Mouse (Mus musculus) urinary bladder, postnatal 14 days (tissue): ENCODE data around the gene Rbfox1.

ENCODE experiments used
- DNase-seq: peaks from one replicate; pipeline ENCODE4 v3.0.0; 2021; ENCODE audit warnings: low spot score

Gene Rbfox1

GRCm38 (mm10) chr16:6946151-6946550, 1061.0 kb downstream of the Rbfox1 start:
- DNase-seq = no peak

DNA sequence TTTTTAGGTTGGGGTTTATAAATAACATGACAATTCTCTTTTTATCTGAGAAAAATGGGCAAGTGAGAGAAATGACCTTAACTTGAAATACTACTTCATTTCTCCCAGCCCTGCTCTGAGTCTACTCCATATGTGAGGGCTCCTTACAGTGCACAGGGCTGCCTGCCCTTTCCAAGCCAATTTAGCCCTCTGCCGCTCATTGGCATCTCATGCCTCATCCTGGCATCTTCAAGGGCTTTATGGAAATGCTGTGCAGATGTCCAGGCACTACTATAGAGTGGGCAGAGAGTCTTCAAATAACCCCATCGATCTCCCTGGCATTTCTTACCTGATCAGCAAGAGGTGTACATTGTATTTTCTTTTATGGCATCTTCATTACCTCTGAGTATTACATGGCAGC, 1064.5 kb downstream of the Rbfox1 start:
- no peak for DNase-seq

- DNase-seq = no peak
Observed at GRCm38 (mm10) chr16:6955102-6955675, 1070.0 kb downstream of the Rbfox1 start.

GRCm38 (mm10) chr16:6961931-6962379, 1076.8 kb downstream of the Rbfox1 start:
- no peak for DNase-seq

DNA sequence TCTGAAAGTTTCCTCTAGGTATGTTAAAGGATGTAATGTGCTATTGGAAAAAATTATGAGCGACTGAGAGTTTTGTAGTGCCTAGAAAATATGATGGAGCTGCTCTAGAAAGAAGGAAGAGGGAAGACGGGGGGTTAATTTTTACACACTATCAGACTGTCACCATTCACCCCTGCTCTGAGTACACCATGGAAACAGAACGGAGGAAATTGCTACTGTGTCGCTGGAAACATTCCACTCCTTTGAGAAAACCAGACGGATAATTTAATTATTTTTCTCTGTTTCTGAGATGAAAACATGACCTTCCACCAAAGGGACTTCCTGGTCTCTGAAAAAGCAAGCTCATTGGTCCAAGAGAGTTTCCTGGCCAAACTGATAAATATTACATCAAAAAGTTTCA, 1077.4 kb downstream of the Rbfox1 start:
- DNase-seq = no peak

- peak; percentile 7 for DNase-seq
Observed at GRCm38 (mm10) chr16:6963533-6963932, 1078.4 kb downstream of the Rbfox1 start.

GRCm38 (mm10) chr16:6964720-6965583, 1079.8 kb downstream of the Rbfox1 start:
- DNase-seq = no peak

GRCm38 (mm10) chr16:6969986-6970385, 1084.8 kb downstream of the Rbfox1 start:
- DNase-seq = no peak

DNA sequence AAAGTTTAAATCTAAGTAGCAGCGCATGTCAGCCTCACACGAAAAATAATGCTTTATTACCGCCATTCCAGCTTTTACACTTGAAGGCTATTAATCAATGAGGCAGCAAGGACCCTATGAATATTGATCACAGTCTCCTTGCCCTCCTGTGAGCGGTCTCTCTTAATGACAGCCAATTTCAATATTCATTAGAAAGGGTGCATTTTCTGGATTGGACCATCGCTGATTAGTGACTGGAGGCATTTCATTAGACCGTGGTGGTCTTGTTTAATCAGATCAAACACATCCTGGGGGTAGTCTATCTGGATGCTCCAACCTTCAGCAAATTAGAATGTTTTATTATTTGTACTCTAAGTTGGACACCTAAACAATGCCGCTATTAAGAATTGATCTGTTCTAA, 1091.2 kb downstream of the Rbfox1 start:
- no peak for DNase-seq

- DNase-seq = no peak
Observed at GRCm38 (mm10) chr16:6983947-6984346, 1098.8 kb downstream of the Rbfox1 start.

- no peak for DNase-seq
Observed at GRCm38 (mm10) chr16:6986031-6986430, 1100.9 kb downstream of the Rbfox1 start.

GRCm38 (mm10) chr16:6986494-6986893, 1101.3 kb downstream of the Rbfox1 start:
- DNase-seq = no peak

GRCm38 (mm10) chr16:6992251-6992650, 1107.1 kb downstream of the Rbfox1 start:
- peak; percentile 8 for DNase-seq

GRCm38 (mm10) chr16:6993180-6993579, 1108.0 kb downstream of the Rbfox1 start:
- no peak for DNase-seq

GRCm38 (mm10) chr16:6997109-6997508, 1112.0 kb downstream of the Rbfox1 start:
- DNase-seq = no peak

- no peak for DNase-seq
Observed at GRCm38 (mm10) chr16:6997834-6998233, 1112.7 kb downstream of the Rbfox1 start.

DNA sequence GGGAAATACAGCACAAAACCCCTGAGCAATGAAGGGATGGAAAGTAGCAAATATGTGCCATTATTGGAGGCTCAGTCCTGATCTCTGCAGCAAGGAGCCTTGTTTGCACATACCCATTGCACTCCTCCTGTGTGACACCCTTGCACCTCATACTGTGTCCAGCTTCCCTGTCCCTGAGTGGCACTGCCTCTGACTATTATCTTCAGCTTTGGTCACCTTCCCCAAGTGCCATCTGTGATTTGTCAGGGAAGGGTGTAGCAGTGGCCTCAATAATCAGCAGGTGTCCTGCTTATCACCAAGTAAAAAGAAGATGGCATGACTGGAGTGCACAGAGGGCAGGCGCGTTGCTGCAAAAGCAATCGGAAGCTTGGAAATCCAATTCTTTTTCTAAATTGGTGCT, 1119.4 kb downstream of the Rbfox1 start:
- no peak for DNase-seq

GRCm38 (mm10) chr16:7005478-7005877, 1120.3 kb downstream of the Rbfox1 start:
- DNase-seq = peak; percentile 14

- DNase-seq = no peak
Observed at GRCm38 (mm10) chr16:7017310-7017709, 1132.2 kb downstream of the Rbfox1 start.

DNA sequence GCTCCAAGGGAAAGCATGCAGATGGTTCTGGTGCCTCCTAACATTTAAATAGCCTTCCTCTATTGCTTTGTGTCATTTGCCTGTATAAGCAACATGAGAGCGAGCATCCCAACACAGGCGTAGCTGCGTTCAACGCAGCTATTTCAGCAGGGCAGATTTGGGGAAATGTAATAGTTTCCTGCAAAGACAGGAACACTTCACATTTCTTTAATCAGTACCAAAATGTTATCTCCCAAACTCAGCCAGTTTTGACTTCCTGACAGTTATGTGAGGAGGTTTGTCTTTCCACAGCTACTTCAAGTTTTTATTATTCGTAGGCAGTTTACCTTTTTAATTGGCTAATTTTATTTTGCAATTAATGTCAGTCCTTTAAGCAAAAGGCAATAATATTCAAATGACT, 1149.1 kb downstream of the Rbfox1 start:
- DNase-seq = no peak

DNA sequence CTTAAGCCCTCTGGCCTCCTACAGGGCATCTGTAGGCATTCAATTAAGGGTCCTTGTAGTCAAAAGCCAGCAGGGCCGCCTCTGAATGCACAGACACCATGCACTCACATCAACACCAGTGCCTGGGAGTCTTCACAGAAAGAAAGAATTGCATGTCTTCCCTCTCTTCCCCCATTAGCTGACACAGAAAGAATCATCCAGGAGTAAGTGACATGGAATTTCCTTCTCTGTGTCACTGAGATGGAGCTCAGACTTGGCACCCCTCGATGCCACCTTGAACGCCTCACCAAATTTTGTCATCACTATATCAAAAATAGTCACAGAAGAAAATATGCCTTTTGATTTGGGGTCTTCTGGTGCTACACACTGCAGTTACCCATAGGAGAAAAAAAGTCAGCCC, 1151.4 kb downstream of the Rbfox1 start:
- no peak for DNase-seq

GRCm38 (mm10) chr16:7036988-7037387, 1151.8 kb downstream of the Rbfox1 start:
- DNase-seq = no peak

- DNase-seq = no peak
Observed at GRCm38 (mm10) chr16:7038639-7039260, 1153.6 kb downstream of the Rbfox1 start.
